Mouse (Mus musculus): ENCODE data around the gene Grsf1.

- TF ChIP-seq CTCF (IDR thresholded peaks at IDR 0.05; ENCODE audit: extremely low read depth, insufficient read depth, insufficient read length, insufficient replicate concordance) (no peak), POLR2A (IDR thresholded peaks at IDR 0.05; ENCODE audit: low read depth, low read length) (no peak)
These were observed 48.1 kb upstream of the Grsf1 start for GRCm38 (mm10) chr5:88724030-88724429.
